Mouse (Mus musculus) liver, adult 2 months (tissue): ENCODE results near the gene Mri1.

Experiments used
- CTCF ChIP-seq: fragments of 200-500 bp; IDR thresholded peaks from 2 replicates; pipeline ENCODE4 v1.5.1; 2011; ENCODE audit warnings: low read depth, low read length, control low read depth
- POLR2A ChIP-seq: fragments of 200-500 bp; IDR thresholded peaks from 2 replicates; pipeline ENCODE4 v1.6.1; 2011; ENCODE audit warnings: low read length, control low read depth; ENCODE audit not compliant: insufficient read depth; ENCODE audit errors: extremely low read depth

GRCm38 (mm10) chr8:84233055-84233454 lies 24.1 kb downstream of the Mri1 start:
- TF ChIP-seq CTCF (no peak), POLR2A (no peak)
